Mouse (Mus musculus) ovary, postnatal 36 days (tissue): ENCODE results near the gene Fbxl16.
"Not testable (repeated sequence)": the region's sequence is repeated elsewhere in the genome, so short reads cannot be mapped to it uniquely, and the experiment has no call there.

ENCODE experiments used
- DNase-seq: peaks from one replicate; pipeline ENCODE4 v3.0.0; 2022; ENCODE audit warnings: low spot score, mixed read lengths

The Fbxl16 gene

DNA sequence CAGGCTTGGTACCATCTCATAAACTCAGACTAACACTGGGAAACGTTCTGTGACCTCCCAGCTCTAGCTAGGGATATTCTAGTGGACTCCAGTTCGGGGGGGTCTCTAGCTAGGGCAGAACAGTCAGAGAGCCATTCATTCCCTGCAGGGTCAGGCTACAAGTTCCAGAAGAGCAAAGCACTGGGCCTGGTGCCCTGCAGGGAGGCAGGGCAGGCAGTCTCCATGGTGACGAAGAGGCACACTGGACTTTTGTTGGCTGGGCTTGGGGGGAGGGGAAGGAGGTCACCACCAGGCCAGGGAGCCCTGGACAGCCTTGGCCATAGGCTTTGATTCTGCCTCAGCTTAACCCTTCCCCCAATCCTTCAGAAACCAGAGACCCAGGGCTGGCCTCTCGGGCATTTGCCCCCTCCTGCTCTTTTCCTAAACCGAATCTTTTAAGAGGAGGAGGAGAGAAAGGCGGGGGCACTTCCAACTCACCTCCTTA lies 13.2 kb upstream of the Fbxl16 start, which contains the start of gene AC134908.4:
AC134908.4 (minus strand) TSS at position 51 of the 484 bp plus-strand sequence.
- DNase-seq = no peak

GRCm38 (mm10) chr17:25796211-25796771 lies 12.6 kb upstream of the Fbxl16 start:
- no peak for DNase-seq

DNA sequence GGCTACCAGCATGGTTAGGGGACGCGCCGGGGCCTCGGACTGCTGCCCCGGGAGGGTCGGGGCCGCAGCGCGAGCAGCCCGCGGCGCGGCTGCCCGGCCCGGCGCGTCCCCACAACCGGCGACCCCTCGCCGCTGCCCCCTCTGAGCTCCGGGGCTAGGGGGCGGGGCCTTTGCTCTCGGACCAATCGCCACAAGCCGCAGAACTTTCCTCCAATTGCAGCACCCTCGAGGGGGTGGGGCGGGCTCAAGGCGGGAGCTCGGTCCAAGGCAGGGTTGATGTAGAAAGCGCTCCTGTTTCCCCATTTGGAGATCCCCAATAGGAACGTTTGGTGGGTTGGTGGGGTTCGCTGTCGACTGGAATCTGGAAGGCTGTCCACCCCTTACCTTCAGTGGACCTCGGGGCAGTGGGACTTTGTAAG lies 11.9 kb upstream of the Fbxl16 start, which contains the start of gene Metrn:
Metrn (minus strand) TSS at position 186 of the 419 bp plus-strand sequence.
- DNase-seq = peak; percentile 86

- DNase-seq = peak; percentile 50
Measured at GRCm38 (mm10) chr17:25801029-25801428, 7.9 kb upstream of the Fbxl16 start.

GRCm38 (mm10) chr17:25802825-25803517 lies 5.9 kb upstream of the Fbxl16 start:
- peak; percentile 10 for DNase-seq

- no peak for DNase-seq
Measured at GRCm38 (mm10) chr17:25806507-25806906, 2.4 kb upstream of the Fbxl16 start.

GRCm38 (mm10) chr17:25807452-25807851 lies 1.4 kb upstream of the Fbxl16 start:
- DNase-seq = not testable (repeated sequence)

GRCm38 (mm10) chr17:25808028-25808427 lies 857 bp upstream of the Fbxl16 start:
- no peak for DNase-seq

GRCm38 (mm10) chr17:25809606-25810340 lies 888 bp downstream of the Fbxl16 start:
- no peak for DNase-seq

- no peak for DNase-seq
Measured at GRCm38 (mm10) chr17:25810890-25811289, 2.0 kb downstream of the Fbxl16 start.

DNA sequence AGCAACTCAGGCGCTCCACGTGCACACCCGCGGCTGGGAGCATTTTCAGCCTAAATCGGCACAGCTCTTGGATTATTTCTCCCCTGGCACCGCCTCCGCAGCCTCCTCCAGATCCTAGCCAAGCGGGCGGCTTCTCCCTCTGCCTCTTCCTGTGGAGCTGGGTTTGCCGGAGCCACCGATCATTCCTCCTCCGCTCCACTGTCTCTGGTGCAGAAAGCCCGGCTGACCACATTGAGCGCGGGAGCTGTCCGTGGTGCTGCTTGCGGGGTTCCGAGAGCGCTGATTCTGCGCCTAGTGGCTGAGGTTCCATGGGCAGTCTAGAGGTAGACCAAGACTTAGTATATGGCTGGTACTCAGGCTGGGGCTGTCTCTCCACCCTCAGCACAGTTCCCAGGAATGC lies 4.6 kb downstream of the Fbxl16 start:
- DNase-seq = peak; percentile 89

DNA sequence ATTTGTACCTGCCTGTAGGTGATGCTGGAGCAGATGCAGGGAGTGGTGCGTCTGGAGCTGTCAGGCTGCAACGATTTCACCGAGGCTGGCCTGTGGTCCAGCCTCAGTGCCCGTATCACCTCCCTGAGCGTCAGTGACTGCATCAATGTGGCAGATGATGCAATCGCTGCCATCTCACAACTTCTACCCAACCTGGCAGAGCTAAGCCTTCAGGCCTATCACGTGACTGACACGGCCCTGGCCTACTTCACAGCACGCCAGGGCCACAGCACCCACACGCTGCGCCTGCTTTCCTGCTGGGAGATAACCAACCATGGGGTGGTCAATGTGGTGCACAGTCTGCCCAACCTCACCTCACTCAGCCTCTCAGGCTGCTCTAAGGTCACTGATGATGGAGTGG lies 8.8 kb downstream of the Fbxl16 start:
- no peak for DNase-seq

DNA sequence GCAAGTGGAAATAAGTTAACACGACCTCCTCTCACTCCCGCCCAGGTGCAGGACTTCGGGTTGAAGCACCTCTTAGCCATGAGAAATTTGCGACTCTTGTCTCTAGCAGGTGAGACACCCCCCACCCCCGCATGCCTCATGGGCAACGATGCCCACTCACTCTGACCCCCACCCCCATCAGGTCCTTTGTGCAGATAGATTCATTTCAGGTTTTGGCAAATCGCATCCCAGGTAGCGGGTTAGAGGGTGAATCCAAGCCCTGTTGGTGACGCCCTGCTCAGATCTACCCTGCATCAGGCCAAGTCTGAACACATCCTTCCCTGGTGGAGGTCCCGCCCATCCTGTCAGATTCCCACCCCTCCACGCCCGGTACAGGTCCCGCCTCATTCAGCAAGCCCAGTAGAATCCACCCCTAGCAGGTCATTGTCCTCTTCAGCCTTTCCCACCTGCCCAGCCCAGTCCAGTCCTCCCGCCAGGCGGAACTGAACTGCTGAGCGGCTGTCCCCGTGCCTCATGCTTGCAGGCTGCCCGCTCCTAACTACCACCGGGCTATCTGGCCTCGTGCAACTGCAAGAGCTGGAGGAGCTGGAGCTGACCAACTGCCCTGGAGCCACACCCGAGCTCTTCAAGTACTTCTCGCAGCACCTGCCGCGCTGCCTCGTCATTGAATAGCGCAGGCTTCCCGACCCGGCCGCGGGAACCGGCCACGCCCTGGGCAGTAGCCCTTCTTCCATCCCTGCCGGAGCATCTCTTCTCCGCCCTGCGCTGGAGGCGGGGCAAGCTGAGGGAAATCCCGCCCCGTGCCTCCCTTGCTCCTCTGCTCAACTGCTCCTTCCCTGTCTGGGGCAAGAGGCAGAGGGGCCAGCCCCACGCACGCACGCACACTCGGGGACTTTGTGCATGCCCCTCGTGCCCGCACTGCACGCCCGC lies 10.2 kb downstream of the Fbxl16 start:
- no peak for DNase-seq

- DNase-seq = peak; percentile 64
Measured at GRCm38 (mm10) chr17:25823452-25823851, 14.6 kb downstream of the Fbxl16 start, which contains the start of gene Wdr24. Wdr24 (plus strand) TSS chr17:25823627.

DNA sequence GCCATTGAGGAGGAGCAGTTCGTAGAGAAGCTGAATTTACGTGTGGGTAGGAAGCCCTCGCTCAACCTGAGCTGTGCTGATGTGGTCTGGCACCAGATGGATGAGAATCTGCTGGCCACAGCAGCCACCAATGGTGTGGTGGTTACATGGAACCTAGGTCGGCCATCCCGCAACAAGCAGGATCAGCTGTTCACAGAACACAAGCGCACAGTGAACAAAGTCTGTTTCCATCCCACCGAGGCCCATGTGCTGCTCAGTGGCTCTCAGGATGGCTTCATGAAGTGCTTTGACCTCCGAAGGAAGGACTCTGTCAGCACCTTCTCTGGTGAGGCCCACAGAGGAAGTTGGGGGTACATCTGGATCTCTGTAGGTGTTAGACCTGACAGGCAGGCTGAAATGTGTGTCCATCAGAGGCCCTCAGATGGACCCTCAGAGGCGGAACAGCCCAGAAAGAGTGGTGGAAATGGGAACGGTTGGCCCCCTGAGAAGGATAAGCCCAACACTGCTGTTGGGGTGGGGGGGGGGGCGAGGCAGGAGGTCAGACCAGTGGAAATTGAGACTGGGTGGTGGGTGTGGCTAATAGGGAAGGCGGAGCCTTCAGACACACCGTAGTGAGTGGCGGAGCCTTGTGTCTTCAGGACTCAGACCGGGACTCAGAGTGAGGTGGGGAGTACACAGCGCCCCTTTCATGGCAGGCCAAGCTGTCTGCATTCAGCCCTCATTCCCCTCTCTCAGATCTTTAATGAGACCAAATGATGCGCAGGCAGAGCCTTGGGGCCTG lies 15.7 kb downstream of the Fbxl16 start:
- DNase-seq = no peak

DNA sequence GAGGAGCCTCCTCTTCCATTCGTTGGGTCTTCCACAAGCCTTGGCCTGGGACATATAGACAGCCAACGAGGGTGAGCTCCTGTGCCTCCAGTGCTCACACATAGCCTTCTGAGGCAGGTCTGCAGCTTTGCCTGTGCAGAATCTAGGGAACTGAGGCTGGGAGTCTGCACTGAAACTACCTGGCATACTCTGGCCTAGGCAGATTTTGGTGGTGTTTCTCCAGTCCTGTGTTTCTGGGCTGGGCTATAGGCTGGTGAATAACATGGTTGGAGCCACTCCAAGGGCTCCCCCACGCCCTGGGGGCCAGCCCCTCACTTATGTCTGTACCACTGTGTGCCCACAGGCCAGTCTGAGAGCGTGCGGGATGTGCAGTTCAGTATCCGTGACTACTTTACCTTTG lies 16.4 kb downstream of the Fbxl16 start:
- DNase-seq = no peak

GRCm38 (mm10) chr17:25825984-25826570 lies 17.2 kb downstream of the Fbxl16 start:
- DNase-seq = no peak

GRCm38 (mm10) chr17:25827011-25827410 lies 18.1 kb downstream of the Fbxl16 start:
- no peak for DNase-seq

- DNase-seq = no peak
Measured at GRCm38 (mm10) chr17:25827546-25828222, 18.8 kb downstream of the Fbxl16 start.

DNA sequence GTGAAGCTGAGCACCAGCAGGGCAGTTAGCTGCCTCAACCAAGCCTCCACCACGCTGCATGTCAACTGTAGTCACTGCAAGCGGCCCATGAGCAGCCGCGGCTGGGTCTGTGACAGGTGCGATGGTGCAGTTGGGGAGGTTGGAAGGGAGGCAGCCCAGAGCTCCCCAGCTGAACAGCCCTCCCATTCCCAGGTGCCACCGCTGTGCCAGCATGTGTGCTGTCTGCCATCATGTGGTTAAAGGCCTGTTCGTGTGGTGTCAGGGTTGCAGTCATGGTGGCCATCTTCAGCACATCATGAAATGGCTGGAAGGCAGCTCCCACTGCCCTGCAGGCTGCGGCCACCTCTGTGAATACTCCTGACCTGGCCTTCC lies 19.3 kb downstream of the Fbxl16 start:
- DNase-seq = no peak
